Mouse (Mus musculus): ENCODE measurements around the gene Neurog1.

- TF ChIP-seq POLR2A (IDR thresholded peaks at IDR 0.05; ENCODE audit: control insufficient read depth, extremely low read depth, insufficient read depth, low read length, poor library complexity) (no peak), CTCF (IDR thresholded peaks at IDR 0.05; ENCODE audit: borderline replicate concordance, control insufficient read depth, extremely low read depth, insufficient read depth, low read length, poor library complexity) (no peak)
Observed at GRCm38 (mm10) chr13:56259021-56259925, 7.3 kb upstream of the Neurog1 start.

Data from thymus, adult 2 months (tissue).